Mouse (Mus musculus): ENCODE measurements at regions not wholly inside any gene's neighbourhood (a gene's known extent, or its start where the extent isn't known, plus 50 kb on each side); places are given as distances from the start of the nearest gene placed in this dataset.

DNA sequence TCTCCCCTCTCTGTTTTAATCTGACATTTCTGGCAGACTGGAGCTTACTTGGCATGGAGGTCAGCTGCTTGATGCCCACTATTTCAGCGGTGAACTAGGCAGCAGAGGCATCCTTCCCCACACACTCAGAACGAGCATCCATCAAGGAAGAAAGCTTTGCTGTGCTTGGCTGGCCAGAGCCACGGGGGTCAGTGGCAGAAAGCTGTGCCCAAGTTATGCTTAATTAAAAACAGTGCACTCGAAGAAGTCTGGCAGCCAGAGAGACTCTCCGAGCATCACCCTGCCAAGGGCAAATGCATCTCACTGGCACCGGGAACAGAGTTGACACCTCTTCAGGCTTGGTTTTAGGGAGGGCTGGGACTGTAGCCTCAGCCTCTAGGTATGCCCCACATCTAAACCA lies 168.3 kb downstream of the Gm45692 start:
- no peak for DNase-seq (ENCODE audit: low spot score)

DNA sequence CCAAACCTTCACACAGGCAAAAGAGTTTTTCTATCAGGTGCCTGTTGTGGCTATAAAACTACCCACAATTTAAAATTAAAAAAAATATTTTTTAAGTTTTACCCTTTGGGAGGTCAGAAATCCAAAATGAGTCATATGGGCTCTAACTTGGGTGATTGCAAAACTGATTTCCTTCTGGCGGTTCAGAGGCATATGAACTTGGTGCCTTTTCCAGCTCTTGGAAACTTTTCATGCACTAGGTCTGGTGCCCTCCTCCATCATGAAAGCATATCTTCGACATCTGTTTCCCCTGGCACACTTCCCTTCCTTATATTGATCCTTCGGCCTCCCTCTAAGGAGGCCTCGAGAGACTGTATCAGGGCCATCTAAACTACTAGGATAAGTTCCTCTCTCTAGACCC lies 168.8 kb downstream of the Gm45692 start:
- no peak for DNase-seq (ENCODE audit: low spot score)

DNA sequence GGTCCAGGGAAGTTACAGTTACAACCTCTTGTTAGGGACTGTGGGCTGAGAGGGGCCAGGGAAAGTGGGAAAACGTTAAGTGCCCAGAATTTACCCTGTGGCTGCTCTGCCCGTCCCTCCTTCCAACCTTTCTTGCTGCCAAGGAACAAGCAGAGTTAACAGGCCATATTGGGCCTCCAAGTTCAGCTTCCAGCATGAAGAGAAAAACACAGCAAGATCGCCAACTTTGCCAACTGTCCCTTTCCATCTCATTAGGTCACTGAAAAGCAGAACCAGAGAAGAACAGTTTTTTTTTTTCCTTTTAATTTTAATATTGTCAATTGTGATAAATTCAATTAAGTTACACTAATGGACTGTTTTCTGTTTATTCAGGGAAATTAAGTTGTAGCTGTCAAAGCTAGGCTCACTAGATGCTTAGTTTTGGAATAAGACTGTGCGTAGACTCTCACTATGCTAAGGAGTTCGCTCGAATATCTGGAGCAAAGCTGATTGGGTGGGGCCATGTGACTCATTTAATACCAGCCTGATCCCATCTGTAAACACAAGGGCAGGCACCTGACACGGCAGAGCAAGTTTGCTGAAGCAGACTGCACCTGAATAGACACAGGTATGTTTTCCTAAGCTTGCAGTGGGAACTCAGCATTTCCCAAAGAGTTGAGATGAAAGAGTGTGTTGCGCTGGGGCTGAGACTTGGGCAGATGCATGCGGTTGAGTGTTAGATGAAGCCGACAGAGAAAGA lies 178.9 kb downstream of the Gm45692 start:
- DNase-seq (ENCODE audit: low spot score) = peak; percentile 42

DNA sequence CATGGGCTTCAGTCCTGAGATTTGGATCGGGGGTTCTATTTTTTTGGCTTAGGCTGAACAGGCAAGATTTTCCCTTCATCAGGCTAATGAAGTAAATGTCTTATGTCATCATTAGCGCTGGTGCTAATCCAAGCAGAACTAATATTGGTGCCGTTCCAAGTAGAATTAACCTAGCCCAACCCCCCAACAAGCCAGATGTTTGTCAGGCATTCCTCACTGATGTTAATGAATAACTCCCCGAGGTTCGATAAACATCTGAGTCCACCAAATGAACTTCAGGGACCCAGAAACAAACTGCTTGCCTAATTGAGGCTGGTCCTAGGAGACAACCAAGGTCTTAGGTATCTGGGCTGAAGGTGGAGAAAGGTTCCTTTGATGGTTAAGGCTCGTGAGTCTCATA lies 180.9 kb downstream of the Gm45692 start:
- peak; percentile 55 for DNase-seq (ENCODE audit: low spot score)

DNA sequence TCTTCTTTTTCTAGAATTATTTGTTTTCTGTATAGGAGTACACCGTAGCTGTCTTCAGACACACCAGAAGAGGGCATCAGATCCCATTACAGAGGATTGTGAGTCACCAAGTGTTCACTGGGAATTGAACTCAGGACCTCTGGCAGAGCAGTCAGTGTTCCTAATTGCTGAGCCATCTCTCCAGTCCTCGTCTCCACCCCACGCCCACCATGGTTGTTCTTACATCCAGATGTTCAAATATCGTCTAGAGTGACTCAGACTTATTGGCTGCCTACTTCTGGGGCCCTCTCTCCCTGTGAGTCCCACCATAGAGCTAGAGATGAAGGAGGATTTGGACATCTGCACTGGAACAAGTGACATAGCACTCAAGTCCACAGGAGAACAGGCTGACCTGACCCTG lies 182.6 kb downstream of the Gm45692 start:
- no peak for DNase-seq (ENCODE audit: low spot score)

DNA sequence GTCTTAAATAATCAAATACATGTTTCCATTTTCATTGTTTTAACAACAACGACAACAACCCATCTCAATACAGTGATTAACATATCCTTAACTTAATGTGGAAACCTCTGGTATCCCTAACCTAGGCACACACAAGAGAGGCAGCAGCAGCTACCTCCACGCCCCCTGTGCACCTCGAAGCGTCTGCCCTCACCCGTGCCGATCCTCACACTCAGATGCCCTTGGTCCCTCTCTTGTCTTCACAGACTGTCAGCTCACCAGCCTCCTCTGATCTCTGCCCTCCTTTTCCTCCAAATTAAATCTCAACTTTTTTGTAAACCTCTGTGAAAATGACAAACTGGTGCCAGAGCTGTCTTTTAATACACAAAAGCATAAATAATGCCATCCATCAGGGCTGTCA lies 185.2 kb downstream of the Gm45692 start:
- no peak for DNase-seq (ENCODE audit: low spot score)

DNA sequence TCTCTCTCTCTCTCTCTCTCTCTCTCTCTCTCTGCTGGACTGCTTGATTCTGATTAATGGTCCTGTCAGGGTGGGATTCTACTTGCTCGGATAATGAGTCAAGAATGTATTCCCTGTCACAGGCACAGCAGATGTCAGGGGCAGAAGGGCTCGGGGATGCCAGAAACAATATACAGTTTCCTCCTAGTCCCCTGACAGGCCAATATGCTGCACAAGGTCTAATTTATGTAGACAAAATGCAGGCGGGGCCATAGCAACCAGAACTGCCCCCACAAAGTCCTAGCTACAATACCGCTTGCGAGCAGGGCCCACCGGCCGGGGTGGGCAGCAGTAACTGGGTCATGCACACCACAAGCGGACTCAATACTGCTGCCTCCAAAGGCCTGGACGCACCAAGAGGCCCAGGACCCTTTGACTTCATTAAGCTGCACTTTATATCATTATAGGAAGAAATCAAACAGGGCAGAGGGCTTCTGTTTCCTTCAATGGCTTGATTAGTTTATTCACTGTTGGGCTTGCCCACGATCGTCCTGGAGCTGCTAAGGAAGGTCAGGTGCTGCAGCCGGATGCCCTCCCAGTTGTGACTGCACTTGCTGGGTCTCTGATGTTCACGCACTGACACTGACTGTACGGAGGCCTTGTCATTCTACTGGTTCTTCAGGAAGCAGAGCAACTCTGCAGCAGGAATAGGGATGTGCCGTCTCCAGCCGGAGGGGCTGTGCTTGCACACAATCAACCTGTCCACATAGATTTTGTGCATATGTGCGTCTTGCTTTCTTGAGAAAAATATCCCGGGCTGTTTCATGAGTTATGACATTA lies 185.9 kb downstream of the Gm45692 start:
- DNase-seq (ENCODE audit: low spot score) = peak; percentile 9

DNA sequence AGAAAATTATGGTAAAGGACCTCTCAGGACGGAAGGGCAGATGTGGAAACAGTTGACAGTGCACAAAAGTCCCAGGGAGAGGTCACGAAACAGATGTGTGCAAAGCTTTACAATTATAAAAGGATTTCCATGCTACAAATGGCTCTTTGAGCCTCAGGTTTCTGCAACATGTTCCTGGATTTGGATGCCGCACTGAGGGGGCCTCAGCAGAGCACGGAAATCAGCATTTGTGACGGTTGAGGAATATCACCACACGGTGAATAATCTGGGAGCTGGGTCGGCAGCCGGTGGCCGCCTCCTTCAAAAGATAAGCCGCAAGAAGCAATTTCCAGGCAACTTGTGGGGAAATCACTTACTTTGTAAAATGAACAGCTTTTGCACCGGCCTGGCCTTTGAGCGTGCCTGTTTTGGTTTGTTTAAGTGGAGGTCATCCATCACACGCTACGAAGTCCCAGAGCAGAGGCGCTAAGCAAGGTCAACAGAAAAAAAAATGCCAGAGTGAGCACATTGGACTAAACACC lies 188.8 kb downstream of the Gm45692 start:
- peak; percentile 63 for DNase-seq (ENCODE audit: low spot score)

DNA sequence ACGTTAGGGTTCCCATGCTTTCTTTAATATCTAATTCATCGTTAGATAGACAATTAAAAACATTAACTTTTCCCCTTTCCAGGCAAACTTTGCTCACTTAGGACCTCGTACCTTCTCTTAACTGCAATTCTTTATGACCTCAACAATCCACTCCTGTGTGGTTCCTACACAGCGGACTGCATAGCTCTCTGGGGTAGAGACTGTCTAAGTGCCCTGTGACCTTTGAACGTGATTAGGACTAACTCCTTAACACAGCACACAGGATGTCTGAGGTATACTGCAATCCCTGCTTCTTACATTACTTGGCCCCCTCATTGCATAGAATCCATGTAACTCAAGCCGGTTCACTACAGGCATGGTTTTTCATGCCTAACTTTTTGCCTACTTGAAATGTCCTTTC lies 190.4 kb downstream of the Gm45692 start:
- DNase-seq (ENCODE audit: low spot score) = no peak

DNA sequence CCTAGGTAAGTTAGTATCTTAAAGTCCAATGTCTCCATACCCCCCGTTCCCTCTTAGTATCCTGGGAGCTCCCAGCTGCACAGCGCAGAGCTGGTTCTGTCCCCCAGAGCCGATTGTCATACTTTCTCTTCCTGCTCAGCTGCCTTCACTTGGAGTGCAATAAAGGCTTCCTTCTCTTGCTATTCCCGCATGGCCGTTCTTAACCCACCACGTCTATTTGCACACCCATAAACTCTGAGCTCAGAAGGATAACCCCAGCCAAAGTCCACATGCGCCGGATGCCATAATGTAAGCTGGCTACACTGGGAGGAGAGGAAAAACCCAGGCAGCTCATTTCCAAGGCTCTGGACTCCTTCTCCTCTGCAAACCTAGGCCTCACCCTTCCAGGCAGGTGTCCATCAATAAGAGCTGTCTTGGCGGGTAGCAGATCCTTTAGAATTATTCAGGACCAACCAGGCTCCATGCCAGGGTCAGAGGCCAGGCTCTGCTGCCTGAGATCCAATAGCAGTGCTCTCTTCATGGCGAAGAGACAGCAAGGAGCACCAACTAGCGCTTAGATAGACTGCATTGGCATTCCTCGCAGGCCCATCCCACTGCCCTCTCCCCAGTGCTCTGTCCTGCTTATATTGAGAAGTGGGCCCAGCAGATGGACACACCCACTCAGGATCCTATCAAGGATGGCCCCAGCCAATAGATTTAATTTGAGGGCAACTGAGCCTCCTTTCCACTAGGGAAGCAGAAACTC lies 204.4 kb downstream of the Gm45692 start:
- DNase-seq (ENCODE audit: low spot score) = peak; percentile 39

DNA sequence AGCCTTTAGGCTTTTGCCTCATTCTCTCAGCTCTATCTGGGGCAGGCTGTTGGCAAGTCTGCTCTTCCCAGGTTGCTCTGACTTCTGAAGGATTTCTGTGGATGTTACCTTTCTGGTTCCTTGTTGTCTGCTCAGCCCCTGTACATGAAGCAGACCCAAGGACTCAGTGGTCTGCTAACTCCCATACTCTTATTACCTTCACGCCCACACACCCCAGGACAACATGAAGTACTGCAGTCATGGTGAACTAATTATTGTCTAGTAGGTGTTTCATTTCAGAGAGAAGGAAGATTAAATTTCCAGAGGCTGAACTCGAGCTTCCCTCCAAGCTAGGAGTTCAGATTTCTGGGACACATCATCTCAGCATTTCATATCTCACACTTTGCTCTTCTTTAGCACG lies 205.3 kb downstream of the Gm45692 start:
- DNase-seq (ENCODE audit: low spot score) = no peak

DNA sequence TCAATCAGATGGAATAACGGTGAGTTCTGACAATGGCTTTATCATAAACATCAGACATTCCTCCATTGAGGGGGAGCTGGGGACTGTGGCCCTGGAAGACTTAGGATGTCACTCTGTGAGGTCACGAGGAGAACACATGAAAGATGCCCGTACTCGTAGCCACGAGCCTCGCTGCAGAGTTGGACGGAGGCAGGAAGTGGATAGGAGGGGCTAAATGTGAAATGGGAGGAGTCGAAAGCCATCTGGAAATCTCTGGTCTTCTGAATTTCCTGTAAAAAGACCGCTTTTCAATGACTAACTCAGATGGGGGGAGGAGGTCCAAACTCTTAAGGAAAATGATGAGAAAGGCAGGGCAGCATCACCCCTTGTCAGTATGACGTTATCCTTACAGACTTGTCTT lies 210.5 kb downstream of the Gm45692 start:
- DNase-seq (ENCODE audit: low spot score) = no peak

DNA sequence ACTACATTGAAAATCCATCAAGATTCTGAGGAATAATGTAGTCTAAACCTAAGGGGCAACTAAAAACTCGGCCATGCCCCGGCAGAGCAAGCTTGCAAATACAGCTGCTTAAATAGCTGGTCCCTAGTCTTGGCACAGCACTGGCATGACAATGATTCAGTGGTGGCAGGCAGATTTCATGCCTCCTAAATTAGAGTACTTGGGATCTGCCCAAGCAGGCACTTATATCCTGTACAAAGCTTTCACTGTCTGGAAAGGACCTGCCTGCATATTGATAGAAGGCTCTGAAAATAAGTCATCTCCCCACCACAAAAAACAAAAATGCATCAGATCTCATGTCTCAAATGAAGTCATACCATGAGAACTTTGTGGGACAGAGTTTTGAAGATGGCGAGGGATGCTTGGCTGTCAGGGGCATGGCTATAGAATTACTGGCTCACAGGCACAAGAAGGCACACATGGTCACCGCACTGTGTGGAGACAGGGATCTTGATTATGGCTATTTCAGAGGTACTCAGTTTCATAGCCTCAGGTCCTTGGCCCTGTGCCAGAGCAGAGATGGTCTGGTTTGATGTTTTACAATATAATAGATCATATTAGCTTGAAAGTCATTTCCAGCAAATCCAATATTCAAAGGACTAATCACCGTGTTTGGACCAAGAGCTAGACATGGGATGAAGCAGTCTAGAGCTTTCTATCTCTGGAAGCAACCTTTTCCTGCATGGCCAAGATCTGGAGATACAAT lies 217.7 kb downstream of the Gm45692 start:
- no peak for DNase-seq (ENCODE audit: low spot score)

DNA sequence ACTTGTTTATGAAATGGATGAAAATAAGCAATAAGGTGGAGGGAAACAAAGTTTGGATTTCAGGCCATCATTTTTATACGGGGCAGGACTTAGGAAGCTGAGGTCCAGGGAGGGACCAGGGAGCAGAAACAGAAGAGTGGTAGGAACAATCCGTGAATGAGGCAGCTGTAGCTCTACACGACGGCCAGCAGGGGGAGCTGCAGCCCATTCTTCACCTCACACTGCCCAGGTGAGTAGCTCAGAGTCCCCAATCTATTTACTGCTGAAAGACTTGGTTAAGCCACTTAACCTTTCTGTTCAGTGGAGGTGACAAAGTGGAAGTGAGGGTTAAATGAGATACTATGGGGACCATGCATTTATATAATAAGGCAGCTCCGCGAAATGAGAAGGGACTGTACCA lies 225.7 kb downstream of the Gm45692 start:
- DNase-seq (ENCODE audit: low spot score) = peak; percentile 12

DNA sequence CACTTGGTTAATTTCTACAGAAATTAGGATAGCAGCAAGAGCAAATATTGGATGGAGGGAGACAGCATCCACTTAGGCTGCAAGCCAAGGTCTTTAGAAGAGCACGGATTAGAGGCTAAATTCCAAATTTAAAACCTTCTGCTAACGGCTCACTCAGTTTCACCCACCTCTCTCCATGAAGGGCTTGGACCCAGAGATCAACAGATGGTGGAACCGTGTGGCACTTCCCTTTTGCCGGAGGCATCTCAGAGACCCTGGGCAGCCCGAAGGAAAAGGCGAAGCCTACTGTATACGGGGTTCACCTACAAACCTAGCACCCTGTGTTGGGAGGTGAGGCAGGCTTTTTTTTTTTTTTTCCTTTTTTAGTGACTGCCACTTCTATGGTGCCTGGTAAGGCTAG lies 229.9 kb downstream of the Gm45692 start:
- DNase-seq (ENCODE audit: low spot score) = no peak

DNA sequence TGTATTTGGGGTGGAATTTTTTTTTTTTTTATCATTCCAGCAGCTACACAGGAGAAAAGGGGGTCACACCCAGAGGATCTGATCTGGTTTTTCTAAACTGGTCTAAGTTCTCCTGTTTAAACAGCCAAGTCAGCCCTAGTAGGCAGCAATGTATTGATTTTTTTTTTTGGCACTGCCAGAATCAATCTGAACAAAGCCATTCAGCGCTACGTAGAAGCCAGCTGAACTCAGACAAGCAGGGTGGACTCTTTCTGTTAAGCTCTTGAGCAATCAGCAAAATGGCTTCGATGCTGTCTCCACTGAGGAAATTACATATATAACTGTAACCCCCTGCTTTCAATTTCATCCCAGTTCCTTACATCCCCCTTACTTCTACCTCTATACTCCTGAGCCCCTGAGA lies 230.5 kb downstream of the Gm45692 start:
- DNase-seq (ENCODE audit: low spot score) = no peak

DNA sequence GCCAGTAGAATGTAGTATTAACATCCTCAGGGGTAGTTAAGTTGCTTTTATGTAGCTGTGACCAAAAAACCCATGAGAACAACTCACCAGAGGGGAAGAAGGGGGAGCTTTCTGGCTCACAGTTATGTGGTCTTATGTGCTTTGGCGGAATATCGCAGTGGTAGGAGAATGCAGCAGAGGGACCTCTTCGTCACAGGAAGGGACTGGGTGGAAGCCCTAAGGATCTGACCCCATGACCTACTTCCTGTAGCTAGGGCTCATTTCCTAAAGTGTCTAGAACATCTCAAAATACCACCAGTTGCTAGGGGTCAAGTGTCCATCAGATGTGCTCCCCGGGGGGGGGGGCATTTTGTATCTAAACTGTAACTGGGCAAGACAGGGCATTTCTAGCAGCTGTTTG lies 231.3 kb downstream of the Gm45692 start:
- no peak for DNase-seq (ENCODE audit: low spot score)

DNA sequence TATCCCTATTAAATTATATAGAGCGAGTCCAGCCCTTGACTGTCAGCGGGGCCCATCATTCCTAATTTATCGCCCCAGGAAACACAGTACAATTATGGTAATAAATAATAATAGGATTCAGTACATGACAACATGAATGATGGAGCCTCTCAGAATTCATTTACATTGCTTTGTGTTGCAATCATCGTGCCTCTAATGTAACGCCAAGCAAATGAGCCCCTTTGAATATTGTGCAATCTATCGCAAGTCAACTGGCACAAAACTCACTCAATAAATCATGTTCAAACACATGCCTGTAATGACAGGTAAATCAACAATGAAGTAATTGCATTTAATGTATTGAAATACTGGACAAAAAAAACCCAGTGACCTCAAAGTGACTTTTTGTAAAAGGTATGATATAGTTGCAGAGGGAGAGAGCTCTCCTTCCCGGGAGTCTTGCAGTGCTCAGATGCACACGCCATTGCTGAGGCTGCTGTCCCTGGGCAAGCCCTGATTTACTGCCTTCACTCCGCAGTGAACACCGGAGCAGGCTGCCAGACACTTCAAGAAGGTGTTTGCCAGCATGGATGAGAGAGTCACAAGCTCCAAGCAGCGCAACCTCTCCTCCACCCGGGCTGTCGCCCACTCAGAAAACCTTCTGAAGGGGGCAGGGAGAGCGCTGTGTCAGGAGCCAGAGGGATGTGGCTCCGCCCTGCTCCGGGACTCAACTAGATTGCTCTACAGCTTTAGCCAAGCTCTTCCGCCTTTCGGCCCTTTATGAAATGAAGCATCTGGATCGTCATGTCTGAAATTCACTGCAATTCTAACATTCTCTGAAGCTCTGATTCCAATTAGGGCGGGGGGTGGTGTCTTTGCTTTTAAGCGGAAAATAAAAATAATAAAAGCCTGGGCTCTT lies 232.6 kb downstream of the Gm45692 start:
- DNase-seq (ENCODE audit: low spot score) = peak; percentile 16

DNA sequence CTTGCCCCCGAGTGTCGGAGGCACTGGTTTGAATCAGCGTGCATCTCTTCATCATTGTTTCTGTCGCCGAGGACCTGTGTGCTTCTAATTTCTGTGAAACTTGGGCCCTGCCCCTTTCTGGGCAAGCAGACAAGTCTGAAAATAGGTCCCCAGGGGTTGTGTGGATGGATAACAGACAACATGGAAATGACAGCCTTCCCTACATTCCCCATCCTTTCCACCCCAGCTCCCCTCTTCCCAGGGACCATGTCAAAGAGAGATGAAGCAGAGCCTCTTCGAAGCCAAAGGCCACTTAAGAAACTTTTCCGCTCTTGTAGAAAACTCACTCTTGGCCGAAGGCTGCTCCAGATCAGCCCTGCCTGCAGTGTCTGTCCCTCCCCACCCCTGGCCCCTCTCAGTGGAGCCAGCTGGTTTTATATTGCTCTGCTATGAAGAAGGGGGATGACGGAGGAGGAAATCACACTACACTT lies 233.2 kb downstream of the Gm45692 start:
- DNase-seq (ENCODE audit: low spot score) = peak; percentile 18

DNA sequence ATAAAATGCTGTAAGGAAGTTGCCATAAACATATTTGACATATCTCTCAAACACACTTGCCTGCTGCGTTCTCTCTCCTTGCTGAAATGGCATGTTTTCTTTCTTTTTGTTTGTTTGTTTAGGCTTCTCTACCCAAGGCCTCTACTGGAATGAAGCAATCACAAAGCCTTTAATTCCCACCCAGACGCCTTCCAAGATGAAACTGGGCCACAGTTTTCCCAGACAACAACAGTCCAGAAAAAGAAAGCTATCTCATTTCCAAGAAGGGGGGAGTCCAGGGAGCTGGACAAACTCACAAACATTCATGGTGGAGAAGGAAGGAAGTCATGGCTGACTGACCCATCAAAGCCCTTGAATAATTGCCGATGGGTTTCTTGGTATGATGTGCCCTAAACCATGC lies 234.1 kb downstream of the Gm45692 start:
- no peak for DNase-seq (ENCODE audit: low spot score)

DNA sequence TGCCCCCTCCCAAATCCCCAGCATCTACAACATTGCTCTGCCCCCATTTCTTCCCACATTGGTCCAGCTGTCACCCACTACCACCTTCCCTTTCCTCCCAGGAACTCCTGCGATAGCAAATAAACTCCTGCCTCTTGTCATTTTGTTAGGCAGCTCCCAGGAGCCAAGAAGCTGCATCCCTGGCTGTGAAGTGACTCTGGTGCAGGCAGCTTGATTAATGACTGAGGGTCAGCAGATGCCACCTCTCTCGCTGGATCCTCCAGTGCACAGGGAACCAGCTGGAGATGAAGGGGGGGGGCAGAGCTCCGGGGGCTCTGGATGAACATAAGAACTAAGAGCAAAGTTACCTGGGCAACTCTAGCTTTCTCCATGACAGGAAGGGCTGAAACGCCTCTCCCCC lies 235.2 kb downstream of the Gm45692 start:
- DNase-seq (ENCODE audit: low spot score) = peak; percentile 14
